Mouse (Mus musculus): Measurements from ENCODE around the gene Gm2916. TPM values are rescaled to one million over a fixed set of nuclear protein-coding genes. Genes with fewer than 3 reads are reported as not detected.
"Not testable (repeated sequence)": the region's sequence is repeated elsewhere in the genome, so short reads cannot be mapped to it uniquely, and the experiment has no call there.

Gene Gm2916
- total RNA-seq (2022) = not detected

DNA sequence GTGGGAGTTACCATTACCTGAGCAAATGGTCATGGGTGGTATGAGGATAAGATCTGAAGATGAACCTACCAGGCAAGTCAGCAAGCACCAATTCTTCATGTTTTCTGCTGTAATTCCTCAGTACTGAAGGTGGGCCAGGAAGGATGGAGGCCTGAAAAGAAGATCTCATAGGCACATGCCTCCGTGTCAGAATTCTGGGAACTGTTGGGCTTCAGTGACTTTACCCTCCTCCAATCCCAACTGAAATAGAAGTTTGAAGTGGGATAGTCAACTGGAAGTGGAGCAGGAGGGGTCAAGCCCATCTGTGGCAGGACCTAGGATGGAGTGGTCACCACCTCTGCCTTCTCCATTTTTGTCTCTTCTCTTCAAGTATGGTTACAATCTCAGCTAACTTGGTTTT lies at the start of gene Gm2916:
Gm2916 (plus strand) TSS at position 301 of the 400 bp plus-strand sequence.
- not testable (repeated sequence) for DNase-seq (ENCODE audit: low spot score)

DNA sequence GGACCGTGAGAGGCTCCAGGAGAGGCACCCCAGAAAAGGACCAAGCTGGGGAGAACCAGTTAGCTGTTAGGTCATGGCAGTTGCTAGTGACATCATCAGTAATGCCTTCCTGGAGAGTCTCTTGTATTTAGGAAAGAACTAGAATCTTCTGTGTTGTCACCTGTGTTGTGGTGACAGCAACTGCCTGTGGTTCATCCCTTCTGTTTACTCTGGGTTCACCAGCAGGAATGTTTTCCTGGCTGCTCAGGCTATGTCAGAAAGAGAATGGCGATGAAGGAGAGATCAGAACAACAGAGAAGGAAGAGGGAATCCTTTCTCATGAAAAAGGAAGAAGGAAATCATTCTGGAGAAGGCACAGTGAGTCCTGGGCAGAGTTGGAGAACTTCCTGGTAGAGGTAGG lies 38.0 kb upstream of the Gm2916 start, which contains the start of gene Gm3033:
Gm3033 (plus strand) TSS at position 301 of the 400 bp plus-strand sequence.
- not testable (repeated sequence) for DNase-seq (ENCODE audit: low spot score)

DNA sequence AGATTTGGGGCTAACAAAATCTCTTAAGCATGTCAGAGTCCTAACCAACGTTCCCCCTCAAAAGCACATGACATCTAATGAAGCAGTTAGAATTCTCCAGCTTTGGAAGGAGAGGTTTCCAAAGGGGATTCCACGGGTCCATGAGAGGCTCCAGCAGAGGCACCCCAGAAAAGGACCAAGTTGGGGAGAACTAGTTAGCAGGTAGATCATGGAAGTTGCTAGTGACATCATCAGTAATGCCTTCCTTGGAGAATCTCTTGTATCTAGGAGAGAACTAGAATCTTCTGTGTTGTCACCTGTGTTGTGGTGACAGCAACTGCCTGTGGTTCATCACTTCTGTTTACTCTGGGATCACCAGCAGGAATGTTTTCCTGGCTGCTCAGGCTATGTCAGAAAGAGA lies 47.5 kb downstream of the Gm2916 start, which contains the start of gene Gm3029:
Gm3029 (plus strand) TSS at position 301 of the 400 bp plus-strand sequence.
- not testable (repeated sequence) for DNase-seq (ENCODE audit: low spot score)

DNA sequence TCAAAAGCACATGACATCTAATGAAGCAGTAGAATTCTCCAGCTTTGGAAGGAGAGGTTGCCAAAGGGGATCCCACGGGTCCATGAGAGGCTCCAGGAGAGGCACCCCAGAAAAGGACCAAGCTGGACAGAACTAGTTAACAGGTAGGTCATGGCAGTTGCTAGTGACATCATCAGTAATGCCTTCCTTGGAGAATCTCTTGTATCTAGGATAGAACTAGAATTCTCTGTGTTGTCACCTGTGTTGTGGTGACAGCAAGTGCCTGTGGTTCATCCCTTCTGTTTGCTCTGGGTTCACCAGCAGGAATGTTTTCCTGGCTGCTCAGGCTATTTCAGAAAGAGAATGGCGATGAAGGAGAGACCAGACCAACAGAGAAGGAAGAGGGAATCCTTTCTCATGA lies 79.3 kb downstream of the Gm2916 start, which contains the start of gene Gm3095:
Gm3095 (plus strand) TSS at position 301 of the 400 bp plus-strand sequence.
- not testable (repeated sequence) for DNase-seq (ENCODE audit: low spot score)

Other genes with a start within 250 kb of the Gm2916 start
- not detected for gene Gm3012, start 249.7 kb upstream of the Gm2916 start, total RNA-seq (2022)
- under 1 TPM in 1 of 4 experiments, not detected in 3; 0.50 TPM for gene Gm3020, start 232.1 kb upstream of the Gm2916 start, total RNA-seq (2022)
- not detected for gene Gm3043, start 195.4 kb upstream of the Gm2916 start, total RNA-seq (2022)
- not detected for gene Gm3002, start 74.1 kb upstream of the Gm2916 start, total RNA-seq (2022)
- not detected for gene Gm3033, start 37.9 kb upstream of the Gm2916 start, total RNA-seq (2022)
- not detected for gene Gm3029, start 47.6 kb downstream of the Gm2916 start, total RNA-seq (2022)
- under 1 TPM in 1 of 4 experiments, not detected in 3; 0.57 TPM for gene Gm3095, start 79.4 kb downstream of the Gm2916 start, total RNA-seq (2022)
- not detected for gene Gm3099, start 114.2 kb downstream of the Gm2916 start, total RNA-seq (2022)
- under 1 TPM in 3 of 4 experiments, not detected in 1; 0.19 to 0.82 (median 0.75) TPM for gene Gm5796, start 139.8 kb downstream of the Gm2916 start, total RNA-seq (2022)
- not detected for gene Gm3115, start 199.9 kb downstream of the Gm2916 start, total RNA-seq (2022)
- gene Gm8108, start 226.4 kb downstream of the Gm2916 start, total RNA-seq (2022) = under 1 TPM in 3 of 4 experiments, not detected in 1; 0.26 to 0.75 (median 0.38) TPM

Data from heart, adult 8-10 months (tissue).